Mouse (Mus musculus) R1 (cell line): Measurements from ENCODE around the gene Mphosph9.
"Not testable (repeated sequence)": the region's sequence is repeated elsewhere in the genome, so short reads cannot be mapped to it uniquely, and the experiment has no call there.

Experiments
- DNase-seq: peaks from one replicate; pipeline ENCODE4 v3.0.0-alpha.2; 2018; ENCODE audit warnings: low read depth, low spot score

Mphosph9 gene

DNA sequence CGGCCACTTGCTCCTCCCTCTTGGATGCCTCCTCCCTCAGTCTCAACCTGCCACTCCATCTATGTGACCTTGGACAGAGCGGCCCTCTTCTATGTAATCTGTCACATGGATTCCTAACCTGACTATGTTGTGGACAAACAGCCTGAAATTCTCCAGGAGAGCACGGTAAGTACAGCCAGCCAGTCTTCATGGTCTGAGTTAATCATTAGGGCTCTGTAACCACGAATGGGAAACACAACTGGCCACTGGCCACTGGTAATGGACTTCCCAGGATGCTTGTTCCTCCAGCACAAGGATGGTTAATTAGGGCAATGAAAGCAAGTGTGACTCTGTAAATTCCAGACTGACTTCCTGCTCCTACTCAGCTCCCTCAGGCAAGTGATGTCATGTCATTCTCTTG lies 91.6 kb downstream of the Mphosph9 start:
- no peak for DNase-seq

DNA sequence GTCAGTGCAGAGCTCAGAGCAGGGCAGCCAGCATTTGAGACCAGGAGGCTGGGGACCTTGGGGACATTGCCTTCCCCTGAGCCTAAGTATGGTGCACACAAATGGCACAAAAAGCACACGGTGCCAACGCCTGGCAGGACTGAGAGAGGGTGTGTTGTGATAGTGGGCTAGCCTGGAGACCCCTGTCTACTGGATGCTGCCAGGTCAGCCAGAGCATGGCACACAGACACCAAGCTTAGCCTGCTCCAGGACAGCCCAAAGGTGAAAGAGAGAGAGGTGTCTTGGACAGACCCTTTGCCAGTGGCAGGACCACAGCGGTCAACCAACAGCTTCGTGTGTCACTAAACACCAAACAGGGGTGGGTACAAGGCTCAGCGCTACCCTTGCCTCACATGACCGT lies 93.0 kb downstream of the Mphosph9 start:
- no peak for DNase-seq

DNA sequence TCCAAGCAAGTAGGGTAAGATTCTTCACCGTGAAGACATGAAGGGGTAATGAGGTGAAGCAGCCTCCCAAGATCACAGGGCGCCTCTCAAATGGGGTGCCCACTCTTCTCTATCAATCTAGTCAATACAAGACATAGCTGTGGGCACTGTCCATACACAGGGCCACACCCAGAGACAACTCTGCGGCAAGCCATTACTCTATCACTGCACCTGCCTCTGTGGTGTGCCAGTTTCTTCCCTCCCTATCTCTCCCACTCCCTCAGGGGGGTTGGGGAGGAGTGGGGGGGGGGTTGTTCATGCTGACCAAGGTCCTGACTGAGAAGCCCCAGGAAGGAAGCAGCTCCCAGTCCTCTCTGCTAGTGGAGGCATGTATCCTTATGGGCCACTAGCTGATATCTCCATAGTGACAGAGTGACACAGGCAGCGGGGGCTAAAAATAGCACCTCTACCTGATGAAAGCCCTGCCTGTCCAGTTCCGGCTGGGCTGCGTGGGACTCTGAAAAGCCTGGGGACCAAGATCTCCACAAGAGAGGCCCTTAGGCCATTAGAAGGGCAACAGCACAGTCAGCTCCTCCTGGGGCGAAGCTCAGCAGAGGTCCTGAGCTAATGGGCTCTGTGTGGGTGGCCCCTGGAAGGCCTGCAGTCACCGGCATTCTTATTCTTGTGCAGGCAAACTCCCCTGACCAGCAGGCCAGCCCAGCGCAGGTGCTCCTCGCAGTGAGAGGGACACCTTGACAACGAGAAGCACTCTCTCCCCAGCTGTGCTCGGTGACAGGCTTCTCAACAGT lies 93.7 kb downstream of the Mphosph9 start:
- no peak for DNase-seq

DNA sequence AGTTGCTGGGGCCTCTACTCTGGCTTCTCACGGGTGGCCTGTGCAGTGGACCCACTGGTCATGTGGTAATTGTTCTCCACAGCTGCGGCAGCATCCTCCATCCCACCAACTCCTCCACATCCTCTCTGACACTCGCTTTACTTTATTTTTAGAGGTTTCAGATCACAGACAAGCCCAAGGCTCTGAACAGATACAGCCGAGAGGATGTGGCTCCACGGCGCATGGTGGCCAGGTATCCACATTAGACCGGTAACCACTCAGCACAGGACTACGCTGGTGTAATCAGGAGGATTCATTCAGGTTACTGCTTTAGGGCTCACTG lies 94.7 kb downstream of the Mphosph9 start:
- DNase-seq, result no peak

DNA sequence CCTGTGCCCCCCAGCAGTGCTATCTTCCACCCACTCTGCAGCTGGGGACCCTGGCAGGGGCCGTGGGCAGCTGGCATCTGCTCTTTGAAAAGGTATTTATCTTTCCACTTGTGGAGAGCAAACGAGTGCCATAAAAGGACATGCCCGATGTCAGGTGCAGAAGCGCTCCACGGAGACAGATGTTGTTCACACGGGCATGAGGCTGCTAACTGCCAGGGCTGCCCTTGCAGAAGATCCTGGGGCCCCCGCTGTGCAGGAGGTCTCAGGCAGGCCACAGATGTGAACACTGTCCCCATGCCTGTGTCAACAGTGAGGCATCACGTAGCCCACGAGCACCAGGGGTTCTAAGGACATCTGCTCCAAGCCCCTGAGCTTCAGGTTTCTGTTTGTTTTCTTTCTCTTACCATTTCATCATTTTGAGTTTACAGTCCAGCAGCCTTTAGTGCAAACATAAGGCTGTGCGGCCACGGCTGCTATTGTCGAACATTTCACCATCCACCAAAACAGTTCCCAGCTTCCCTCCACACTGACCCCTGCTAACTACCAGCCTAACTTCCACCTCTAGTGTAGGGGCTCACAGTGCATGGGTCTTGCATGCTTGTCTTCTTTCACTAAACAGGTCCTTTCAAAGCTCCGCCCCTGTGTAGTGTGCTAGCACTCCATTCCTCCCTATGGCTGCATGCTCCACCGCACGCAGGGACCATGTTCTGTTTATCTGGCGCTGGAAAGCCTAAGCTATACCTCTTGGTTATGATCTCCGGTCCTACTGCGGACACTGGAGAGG lies 95.2 kb downstream of the Mphosph9 start:
- DNase-seq, result no peak

DNA sequence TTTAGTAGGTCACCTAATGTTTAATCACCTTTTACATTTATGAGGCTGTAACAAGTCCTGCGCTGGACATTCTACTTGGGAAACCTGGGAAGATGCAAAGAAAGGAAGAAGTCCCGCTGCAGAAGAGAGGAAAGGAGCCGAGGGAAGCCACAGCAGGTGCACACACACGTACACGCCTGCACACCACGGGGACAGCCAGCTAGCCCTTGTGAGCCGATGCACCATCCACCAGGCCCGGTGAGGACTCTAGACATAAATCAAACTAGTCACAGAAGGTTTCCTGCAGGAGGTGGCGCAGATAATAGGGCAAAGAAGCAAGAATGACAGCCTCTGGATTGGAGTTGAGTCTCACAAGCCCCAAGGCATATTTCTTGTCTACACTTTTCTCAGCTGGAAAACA lies 97.3 kb downstream of the Mphosph9 start:
- DNase-seq, result no peak

DNA sequence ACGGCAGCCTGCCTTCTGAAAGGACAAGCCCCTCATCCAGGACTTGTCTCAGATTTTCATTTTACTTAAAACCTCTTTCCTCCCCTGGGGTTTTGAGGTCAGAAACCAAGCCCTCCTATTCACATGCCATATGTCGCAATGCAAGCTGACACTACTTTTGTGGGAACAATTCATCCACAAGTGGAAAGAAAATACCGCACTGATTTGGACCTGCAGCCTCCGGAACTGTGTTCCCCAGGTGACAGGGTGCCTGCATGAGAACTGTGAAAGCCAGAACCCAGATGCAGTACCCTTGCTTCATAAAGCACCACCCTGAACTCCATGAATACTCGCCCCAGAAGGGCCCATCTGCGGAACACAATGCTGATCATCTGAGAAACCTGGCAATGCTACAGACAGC lies 100.6 kb downstream of the Mphosph9 start:
- DNase-seq, result no peak

DNA sequence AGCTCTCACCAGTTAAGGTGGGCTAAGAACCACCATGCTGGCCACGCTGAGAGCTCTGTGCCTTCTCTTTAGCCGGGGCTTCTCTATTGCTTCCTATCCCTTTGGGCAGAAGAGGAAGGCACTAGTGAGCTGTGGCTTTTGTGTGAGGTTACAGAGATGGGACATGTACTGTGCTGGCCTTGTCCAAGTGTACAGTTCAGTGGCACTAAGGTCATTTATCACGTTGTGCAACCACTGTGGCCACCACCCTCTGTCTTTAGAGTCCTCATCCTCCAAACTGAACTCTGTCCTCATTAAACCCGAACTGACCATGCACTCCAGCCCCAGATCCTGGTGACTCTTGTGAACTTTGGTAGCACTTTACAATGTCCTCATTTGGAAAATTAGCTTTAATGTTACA lies 101.3 kb downstream of the Mphosph9 start:
- DNase-seq, result no peak

DNA sequence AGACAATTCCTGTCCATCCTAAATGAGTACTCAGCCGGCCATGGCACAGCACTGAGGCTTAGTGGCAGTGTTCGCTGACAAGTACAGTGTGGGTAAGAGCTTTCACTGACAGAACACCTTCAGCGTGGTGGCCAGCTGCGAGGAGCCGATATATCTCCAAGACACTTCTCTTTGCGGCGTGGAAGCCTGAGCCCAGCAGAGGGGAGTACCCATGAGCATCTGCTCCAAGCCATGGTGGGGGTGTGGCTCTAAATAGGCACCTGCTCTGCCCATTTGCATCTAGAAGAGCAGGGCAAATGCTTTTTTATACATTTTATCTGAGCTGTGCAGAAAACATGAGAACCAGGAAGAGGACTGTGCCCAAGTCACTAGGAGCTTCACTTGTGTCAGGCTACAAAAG lies 101.9 kb downstream of the Mphosph9 start:
- no peak for DNase-seq

DNA sequence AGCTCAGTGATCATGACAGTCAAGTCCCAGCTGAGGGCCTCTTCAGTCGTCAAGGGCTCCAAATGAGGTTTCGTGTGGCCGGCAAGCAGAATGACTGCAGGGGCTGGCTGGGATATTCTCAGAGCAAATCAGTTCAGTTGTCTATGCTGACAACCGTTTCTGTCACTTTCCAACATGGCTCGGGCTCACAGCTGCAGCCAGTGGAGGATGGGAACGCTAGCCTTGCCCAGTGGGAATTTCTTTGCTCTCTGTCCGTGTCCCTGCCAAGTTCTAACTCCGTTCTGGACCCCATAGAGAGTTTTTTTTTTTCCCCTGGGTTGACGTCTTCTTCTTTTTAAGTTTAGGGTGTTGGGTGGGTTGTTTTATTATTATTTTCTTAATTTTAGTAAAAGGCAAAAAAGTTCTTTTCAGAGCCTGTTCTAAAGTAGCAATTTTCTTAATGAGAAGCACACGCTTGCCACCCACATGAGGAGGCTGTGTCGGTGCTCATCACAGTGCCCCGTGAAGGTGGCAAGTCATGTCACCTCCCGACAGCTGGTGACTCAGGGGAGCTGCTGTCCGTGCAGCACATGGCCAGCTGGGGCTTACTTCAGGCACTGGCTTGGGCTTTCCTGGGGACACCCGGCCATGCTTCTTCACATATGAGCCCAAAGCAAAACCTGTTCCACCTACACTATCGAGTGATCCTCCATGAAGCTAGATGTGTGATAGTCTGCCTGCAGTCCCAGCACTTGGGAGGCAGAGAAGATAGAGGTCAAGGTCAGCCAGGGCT lies 103.3 kb downstream of the Mphosph9 start:
- DNase-seq, result no peak

DNA sequence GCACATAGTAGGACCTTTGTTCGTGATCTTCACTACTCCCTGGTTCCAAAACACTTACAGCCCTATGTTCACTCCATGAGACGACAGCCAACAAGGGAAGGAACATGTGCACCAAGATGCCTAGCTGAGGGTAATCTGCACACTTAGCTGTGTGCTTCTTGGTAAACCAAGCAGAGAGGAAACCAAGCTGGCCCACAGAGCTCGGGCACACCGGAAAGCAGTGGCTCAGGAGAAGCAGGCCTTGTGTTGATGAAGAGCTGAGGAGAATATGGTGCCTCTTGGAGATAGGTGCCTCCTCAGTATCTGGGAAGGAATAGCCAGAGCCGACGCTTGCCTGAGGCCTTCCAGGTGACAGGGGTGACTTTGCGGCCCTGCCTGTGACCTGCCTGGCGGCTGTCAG lies 104.2 kb downstream of the Mphosph9 start:
- no peak for DNase-seq

DNA sequence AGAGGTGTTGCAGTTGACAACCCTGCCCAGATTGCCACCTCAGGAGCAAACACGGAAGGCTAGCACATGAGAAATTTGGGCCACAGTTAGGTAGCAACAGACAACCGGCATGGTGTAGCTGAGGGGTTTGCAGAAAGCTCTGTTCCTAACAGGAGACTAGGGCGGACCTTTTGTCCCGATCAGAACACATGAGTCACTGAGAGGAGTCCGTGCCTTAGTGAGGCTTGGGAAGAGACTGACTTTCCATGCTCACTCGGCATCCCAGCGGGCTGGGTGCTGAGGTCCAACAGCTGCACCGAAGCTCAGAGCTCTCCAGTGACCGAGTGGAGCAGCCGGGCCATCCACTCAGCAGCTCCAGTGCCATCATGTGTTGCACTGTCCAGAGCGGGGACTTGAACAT lies 105.1 kb downstream of the Mphosph9 start:
- DNase-seq, result no peak

DNA sequence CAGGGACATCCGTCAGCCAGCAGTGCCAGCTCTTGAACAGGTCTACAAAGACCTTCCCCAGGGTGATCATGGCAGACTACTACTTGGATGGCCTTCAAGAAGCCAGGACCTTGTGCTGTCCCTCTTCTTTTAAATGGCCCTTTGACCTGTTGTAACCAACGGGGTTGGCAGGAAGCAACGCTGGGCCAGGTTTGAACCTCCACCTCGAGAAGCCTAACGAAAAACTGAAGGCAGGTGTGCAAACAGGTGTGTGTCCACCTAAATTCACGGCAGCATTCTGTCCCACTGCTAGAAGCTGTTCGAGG lies 106.1 kb downstream of the Mphosph9 start:
- no peak for DNase-seq

DNA sequence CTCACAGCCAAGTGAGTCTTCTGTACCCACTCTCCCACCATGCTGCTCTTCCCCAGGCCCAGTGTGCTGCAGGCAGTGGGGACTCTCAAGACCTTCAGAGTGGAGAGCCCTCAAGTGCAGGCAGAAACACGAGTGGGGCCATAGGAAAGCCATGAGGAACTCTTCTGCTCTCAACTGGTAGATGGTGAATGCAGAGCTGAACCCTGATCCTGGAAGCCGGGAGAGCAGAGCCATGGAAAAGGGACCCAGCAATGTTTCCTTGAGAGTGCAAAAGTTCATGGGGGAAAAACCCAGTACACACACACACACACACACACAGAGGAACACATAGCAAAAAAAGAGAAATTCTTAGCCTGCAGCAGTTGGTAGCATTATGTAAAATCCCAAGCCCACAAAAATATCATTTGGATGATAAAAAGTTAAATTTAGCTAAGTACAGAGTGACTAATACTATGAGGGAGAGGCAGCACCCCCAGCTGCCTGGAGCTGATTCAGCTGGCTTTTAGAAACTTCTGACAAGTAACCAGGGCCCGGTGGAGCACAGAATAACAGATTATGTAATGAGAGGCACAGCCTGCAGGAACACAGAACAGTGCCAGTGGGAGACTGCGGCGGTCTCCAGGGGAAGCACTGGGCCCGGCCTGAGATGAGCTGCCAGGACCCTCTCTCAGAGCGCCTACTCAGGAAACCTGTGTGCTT lies 106.6 kb downstream of the Mphosph9 start:
- no peak for DNase-seq

DNA sequence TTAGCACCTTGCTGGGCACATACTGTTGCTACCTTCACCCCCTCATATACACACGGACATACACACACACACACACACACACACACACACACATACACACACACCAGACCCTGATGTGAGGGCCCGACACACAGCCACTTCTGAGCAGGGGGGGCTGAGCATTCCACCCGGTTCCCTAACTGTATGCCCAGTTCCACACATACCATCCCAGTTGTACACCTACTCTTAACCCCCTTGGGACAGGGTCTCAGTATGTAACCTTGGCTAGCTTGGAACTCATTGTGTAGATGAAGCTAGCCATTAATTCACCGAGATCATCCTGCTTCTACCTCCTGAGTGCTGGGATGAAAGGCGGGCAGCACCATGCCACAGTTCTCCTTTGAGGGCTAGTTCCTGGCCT lies 107.2 kb downstream of the Mphosph9 start:
- no peak for DNase-seq

DNA sequence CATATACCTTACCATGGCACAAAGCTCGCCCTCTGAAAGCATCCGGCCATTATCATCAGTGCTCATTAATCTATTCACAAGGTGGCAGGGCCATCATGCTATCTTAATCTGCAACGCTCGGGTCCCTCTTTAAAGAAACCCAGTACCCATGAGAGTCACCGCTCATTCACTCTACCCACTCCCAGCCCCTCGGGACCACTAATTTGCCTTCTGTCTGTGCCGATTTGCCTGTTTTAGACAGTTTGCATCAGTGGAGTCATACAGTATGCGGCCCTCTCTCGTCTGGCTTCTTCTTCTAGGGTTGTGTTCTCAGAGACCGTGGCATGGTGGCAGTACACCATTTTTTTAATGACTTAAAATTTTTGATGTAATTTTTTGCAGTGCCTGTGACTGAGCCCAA lies 108.3 kb downstream of the Mphosph9 start:
- DNase-seq, result no peak

DNA sequence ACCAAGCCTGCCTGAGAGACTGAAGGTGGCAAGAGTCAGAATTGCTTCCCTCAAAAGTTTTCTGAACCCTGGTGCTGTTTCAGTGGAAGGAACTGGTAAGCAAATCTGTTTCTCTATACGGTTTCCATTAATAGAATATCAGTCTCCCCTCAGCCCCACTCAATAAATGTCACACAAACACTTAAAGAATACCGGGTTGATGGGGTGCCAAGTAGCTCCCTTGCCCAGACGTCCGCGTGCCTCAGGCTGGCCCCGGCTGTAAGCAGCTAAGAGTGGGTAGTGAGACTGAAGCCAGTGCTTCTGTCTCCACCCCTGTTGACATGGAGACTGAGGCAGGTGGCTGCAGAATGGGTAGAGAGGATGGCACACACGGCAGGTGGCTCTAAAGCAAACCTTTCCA lies 108.8 kb downstream of the Mphosph9 start:
- no peak for DNase-seq

DNA sequence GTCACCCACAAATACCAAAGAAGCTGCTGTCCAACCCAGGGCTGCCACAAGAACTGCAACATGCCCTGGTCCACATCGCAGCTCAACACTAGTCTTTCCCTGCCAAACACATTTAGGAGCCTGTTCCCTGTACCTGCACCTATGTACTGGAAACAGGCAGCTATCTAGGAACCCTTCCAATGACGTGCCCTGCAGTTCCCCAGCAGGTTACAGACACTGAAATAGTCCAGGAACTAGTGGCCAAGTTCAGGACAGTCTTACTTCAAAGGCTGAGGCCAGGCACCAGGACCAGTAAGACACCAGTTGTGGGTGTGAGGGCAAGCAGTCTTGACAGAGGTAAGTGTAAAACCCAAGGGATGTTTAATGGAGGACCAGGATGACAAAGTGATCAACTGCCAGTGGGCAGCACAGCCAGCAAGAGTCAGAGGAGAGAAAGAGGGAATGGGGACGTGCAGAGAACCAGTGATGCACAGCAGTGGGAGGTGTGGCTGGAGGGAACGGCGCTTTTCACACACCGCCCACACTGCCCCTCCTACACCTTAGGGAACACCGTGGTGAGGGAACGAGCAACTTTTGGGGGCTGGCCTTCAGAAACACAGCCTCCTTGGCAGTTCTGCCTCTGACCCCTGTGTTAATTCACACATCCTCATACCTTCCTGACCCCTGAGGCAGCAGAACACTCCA lies 110.1 kb downstream of the Mphosph9 start:
- DNase-seq, result no peak

DNA sequence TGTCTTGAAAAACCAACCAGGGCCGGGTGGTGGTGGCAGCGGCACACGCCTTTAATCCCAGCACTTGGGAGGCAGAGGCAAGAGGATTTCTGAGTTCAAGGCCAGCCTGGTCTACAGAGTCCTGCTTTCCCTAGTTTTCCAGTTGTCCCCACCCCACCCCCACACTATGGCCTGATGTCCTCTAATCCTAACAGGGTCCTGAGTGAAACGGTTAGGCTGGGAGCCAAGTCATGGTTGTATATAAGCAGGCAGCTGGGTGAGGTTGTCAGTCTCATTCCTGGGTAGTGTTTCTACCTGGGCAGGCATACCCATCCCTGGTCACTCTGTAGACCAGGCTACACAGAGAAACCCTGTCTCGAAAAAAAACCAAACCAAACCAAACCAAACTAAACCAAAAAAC lies 110.7 kb downstream of the Mphosph9 start:
- DNase-seq, result not testable (repeated sequence)

DNA sequence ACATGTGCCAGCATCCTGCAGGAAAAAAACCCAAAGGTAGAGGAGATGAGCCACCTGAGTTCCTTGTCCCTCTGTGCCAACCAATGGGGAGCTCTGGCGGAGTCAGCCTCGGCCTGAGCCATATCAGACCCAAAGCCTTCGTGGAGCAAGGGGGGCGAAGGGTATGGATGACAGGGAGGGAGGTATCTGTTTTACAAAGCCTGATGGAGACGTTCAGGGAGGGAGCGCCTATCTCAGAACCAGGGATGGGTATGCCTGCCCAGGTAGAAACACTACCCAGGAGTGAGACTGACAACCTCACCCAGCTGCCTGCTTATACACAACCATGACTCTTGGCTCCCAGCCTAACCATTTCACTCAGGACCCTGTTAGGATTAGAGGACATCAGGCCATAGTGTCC lies 111.4 kb downstream of the Mphosph9 start:
- DNase-seq, result no peak

DNA sequence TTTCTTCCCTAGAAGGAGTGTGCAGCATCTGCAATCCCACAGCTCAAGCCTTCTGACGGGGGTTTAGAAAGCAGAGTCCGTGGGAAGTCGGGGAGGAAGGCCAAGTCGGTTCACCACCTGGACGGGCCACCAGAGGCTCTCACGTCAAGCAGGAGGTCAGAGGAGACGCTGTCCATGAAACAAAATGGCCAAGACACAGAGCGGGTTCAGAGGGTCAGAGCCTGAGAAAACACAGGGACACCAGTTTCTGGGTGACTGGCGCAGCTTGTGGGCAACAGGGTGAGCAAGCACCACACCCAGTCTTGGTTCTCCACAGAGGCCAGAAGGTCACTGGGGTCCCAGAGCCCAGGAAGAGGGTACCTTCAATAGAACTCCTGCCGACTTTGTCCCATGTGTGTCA lies 112.1 kb downstream of the Mphosph9 start:
- DNase-seq, result no peak
